Mouse (Mus musculus): Measurements from ENCODE around the gene Nck1.

Gene Nck1

DNA sequence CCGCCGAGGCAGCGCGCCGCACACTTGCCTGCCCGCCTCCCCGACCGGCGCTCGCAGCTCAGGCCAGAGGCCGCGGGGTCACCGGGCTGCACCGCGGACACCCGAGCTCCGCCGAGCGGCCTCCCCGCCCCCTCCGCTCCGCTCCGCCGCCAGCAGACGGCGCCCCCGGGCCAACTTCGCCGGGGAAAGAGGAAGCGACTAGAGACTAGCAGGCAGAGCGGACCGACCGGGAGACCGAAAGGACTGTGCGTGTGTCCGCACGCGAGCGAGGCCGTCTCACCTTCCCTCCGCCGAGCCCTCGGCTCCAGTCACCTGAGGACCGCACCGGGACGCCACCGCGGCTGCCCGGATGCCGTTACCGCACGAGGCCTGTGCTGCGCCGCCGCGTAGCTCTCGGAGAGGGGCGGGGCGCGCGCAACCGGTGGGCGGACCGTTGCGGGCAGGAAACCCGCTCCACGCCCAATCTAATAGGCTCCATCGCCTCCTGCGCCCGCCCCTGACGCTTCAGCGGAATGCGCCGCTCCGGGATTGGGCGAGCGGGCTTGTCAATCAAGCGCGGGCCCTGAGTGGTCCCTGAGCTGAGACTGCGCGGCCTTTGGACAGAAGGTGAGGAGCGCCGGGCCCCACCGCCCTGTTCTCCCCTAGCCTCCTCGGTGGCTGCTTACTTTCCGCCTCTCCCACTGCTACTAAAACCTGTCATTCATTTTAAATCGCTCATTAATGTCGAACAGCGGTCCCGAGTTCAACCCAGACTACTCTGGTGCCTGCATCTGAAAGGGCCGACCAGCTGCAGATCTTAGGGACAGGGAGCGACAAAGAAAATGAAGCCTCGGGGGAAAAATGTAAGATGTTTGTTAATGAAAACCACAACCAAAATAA lies at the start of gene Nck1:
Nck1 (minus strand) TSS at position 420 of the 879 bp plus-strand sequence.
- in situ Hi-C loops (cut with MboI, MseI): no loop called here

DNA sequence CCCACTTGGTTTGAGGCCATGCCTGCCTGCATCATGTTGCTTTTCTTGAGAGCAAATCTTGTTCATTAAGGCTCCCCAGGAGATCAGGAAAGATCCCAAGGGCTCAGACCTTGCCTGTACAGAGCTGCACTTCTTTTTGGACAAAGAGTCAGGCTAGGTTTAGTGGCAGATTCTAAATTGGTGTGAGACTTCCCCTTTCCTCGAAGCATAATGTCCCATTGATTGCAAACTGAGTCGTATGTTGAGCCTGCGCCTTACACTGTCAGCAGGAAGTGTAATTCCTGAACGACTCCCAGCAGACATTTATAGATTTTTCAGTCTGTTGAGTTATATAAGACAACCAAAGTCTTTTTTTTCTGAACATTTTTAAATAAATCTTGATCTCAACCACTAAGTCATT lies 44.5 kb upstream of the Nck1 start:
- in situ Hi-C loops (cut with MboI, MseI): loop anchor here (25.0 kb wide), 1 partner anchor 753 kb away; no protein-coding TSS in a partner anchor

DNA sequence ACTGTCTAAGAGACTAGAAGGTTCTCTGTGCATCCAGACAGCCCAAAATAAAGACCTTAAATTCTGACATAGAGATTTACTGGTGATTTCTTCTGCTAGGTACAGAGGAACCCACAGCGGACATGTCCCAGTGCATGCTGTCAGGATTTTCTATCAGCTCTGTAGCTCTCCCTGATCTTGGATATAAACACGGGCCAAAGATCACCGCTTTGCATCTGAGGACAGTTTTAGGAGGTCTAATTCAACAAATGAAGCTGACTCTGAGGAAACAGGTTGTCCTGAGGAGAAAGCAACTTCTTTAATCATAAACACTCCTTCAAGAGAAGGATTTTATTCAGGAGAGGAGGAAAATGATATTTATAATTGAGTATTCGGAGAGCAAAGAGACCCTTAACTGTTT lies 38.1 kb upstream of the Nck1 start:
- in situ Hi-C loops (cut with MboI, MseI): loop anchor here (25.0 kb wide), 1 partner anchor 747 kb away; no protein-coding TSS in a partner anchor

DNA sequence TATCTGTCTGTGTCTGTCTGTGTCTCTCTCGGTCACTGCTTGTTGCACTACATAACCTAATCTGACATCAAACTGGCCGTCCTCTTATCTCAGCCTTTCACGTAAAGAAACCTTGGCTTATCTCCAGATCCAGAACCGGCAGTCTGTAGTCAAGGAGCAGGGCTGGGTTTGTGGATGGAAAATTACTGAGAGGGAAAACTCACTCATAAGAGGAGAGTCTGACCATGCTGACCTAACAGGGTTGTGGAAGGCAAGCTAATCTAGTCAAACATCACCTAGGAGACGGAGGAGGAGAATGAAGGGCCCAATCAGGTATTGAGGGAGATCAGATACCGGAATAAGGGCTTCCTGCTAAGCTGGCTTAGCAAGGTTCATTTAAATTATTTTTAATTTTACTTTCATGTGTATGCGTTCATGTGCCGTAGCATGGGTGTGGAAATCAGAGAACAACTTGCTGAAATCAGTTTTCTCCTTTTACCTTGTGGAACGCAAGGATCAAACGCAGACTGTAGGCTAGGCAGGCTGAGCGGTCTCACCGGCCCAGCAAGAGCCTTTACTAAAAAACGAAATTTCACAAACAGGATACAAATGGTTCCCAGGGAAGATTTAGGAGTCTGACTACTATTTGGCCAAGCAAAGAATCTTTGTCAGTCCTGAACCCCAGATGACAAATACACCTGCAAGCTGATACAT lies 37.1 kb upstream of the Nck1 start:
- in situ Hi-C loops (cut with MboI, MseI): loop anchor here (25.0 kb wide), 1 partner anchor 746 kb away; no protein-coding TSS in a partner anchor

DNA sequence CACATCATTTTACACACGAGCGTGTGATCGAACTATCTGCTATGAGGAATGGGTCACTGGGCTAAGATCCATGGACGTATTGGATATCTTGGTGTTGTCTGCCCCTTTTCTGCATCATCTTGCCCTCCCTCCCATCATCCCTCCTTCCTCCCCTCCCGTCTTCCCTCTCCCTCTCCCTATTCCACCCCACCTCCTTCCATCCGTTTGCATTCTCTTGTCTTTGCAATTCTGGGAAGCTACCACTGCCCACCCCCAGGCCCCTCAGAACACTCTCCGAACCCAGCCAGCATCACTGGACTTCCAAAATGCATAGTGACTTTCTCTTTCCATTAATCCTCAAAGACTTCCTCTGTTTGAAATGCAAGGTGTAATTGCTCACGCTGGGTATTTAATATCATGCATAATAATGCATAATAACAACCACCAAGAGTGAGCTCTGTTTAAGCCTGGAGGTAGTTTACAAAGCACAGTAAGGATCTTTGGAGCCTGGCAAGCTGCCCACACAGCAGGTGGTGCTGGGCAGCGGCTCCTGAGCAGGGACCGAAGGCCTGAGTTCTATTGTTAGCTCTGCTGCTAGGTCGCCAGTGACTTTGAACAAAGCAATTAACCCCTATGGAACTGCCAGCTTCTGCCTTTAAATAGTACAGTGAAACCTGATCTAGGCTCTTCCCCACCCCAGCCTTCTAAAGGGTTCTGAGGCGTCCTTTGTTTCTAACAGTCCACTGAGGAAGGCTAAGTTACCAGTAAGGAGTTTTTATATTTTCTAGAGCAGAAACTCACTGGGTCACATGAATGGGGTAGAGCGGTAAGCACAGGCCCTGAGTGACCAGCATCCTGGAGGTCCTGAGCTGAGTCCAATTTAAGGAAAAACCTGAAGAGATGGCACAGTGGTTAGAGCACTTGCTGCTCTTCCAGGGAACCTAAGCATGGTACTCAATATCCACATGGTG lies 35.9 kb upstream of the Nck1 start:
- in situ Hi-C loops (cut with MboI, MseI): loop anchor here (25.0 kb wide), 1 partner anchor 745 kb away; no protein-coding TSS in a partner anchor

DNA sequence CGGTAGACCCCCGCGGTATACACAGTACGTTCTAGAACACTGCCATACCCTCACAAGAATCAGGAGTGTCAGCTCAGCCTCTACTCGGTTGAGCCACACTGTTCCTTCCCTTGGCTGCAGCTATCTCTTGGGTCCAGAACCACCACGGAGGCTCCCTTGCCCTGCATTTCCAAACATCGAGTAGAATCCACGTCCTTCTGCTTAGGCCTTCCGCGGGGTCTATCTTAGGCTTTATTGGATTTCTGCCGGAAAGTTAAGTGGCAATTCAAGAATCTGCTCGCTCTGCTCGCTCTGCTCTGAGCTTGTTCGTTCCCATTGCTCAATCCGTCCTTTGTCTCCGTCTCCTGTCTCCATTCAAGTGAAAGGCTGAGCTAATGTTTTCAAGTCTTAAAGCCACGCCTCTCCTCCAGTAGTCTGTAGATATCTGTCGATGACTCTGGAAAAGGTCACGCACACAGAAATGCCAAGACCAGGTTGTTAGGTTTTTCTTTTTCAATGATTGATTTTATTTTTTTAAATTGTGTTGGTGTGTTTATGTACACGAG lies 34.3 kb upstream of the Nck1 start:
- in situ Hi-C loops (cut with MboI, MseI): loop anchor here (25.0 kb wide), 1 partner anchor 743 kb away; no protein-coding TSS in a partner anchor

DNA sequence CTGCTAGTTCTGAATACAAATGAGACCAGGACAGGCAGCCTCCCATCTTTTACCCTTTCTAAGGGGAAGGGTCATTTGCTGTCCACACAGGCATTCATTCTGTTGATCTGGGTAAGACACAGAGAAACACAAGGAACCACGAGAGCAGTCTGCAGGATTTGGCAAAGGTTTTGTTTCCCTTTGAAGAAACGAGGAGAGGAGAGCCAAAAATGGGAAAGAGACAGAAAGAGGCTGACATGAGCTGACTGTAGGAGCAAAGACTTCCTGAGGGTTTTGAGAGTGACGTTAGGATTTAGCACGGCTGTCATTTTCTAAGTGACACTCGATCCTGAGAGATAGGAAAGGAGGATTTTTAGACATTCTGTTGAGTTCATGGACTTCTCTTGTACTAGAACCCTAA lies 28.0 kb upstream of the Nck1 start:
- in situ Hi-C loops (cut with MboI, MseI): no loop called here

DNA sequence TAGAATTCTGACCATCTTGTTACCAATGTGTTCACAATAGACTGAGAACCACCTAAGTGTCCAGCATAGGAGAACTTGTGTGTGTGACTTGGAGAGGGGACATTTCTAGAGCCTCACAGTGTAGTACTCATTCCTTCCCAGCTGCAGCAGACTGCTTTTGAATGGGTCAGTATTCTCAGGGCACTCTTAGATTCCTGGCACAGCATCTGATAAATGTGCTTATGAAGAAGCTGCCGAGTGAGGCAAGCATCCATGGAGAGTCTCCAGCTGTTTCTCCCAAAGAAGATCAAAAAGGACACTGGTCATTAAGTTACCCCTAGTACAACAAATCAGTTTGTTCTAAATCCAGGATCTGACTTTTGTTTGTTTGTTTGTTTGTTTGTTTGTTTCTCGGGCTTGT lies 27.4 kb upstream of the Nck1 start:
- in situ Hi-C loops (cut with MboI, MseI): no loop called here

DNA sequence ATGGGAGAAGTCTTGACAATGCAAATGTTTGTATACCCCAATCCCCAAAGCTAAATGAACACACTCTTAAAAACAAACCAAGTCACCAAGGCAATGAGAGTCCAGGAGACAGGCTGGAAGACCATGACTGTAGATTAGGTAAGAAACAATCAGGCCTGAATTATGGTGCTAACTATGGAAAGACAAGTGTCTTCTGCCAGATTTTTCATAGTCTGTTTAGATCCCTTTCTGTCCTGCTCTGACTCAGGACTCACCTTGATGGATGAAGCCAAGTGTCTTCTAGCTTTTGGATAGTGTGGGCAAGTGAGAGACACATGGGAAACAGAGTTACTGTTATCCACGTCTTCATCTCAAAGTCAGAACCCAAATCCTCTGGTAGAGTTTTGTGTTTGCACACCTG lies 25.6 kb upstream of the Nck1 start:
- in situ Hi-C loops (cut with MboI, MseI): no loop called here

DNA sequence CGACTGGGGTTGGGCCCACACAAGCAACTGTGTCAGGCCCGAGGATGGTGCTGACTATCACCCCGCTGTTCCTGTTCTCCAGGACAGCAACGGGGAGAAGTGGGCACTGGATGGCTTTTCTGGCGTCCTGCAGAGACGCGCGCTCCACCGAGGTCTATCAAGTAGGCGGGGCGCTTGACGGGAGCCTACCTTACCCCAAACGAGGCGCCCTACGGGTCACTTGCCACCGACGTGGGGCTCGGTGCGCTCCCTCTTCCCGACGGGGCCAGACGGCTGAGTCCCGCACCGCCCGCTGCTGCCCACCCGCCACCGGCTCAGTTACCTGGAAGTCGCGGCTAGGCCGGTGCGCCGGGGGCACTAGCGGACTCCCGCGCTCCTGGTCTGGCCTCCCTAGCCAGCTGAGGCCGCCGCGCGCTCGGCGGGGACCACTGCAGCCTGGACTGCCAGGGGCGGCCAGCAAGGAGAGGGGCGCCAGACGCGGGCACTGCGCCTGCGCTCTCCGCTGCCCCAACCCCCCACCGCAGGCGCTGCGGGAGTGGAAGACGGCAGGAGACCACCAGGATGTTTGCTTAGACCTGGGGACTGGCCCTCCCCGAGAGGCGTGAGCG lies 24.8 kb upstream of the Nck1 start, which contains the start of gene Slc35g2:
Slc35g2 (minus strand) TSS at position 465 of the 608 bp plus-strand sequence.
- in situ Hi-C loops (cut with MboI, MseI): no loop called here

DNA sequence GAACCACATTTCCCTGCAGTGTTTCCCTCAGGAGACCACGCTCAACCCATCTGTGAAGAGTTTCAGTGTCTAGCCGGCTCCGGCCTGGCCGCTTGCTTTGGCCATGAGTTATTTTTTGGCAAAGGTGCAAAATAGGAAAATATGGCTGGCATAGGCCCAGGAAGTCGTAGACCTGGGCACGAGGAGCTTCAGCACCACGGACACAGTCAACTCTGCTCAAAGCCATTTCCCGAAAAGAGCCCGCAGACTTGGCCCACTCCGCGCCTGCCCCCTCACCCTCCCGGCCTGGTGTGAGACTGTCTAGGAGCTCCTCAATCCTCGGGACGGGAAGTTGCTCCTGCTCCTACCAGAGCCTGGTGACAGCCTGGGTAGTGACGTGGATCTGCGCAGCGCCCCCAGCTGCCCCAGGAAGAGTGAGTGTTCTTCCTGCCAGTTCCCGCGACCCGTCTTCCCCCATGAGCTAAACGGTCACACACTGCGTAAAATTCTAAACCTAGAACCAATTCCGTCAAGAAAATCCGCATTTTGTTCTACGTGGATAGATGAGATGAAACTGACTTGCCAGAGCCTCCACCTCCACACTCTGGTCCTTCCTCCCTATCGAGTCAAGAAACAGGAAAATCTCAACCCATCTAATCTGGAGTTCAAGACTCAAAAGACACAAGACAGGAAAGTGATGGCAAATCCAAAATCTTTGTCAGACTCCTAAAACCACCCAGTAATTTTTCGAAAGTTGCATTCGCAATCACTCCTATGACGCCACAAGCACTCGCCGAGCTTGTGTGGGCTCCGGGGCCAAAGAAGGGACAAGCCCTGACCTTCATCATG lies 24.1 kb upstream of the Nck1 start:
- in situ Hi-C loops (cut with MboI, MseI): no loop called here

DNA sequence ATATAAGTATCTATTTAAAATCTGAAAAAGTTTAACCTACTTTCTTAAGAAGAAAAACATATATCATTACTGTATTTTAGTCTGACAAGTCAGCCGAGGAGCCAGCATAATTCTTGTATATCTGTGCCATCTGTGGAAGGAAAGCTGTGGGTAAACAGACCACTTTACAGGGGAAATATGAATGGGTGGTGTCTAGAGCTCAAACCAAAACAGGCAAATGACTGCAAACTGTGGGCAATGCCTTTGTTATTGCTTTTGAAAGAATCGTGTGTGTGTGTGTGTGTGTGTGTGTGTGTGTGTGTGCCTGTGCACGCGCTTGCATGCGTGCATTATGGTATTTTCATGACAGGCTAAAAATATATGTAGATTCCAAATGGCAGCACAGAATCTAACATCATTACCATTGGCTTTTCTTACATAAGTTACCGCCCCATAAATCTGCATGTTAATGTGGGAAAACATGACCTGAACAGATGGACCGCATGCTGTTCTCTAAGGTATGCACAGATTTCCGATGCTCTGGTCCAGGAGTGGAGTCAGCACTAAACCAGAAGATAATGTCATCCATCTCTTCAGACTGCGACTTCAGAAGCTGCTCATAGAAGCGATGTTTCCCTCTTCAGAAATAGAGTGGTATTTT lies 14.4 kb upstream of the Nck1 start:
- in situ Hi-C loops (cut with MboI, MseI): no loop called here

DNA sequence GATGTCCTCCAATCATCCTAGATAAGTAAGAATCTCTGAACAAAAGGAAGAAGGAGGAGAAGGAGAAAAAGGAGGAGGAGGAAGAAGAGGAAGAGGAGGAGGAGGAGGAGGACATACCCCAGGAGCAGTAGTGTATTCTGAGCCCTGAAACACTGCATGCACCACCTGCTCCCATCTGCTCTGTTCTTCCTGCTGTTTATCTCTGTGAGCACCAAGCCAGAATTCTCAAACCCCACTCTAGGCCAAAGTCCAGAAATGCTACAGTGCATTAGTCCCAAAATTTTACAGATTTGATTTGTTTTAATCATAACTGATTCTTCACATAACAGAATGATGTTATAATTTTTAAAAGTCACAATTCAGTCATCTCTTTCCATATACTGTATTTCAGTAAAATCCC lies 13.1 kb upstream of the Nck1 start:
- in situ Hi-C loops (cut with MboI, MseI): no loop called here

DNA sequence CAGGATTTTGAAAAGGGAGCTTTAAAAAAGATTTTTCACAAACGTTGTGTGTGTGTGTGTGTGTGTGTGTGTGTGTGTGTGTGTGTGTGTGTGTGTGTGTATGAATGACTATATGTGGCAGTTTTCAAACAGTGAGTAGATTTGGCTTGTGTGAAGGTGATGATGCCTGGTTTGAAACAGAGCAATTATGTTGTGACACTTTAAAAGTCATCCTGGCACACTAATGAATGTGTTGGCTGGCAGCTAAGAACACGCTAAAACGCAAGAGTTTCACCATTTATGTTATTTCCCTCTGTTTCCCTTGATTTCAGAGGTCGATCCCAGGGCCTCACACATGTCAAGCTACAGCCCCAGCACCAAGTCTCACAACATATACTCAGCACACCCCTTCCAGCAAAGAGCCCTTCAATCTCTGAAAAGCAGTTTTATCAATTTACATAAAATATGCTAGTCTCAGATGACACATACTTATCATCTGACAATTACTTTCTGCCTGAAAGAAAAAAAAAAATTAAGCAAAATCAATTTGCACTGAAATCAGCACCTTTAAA lies 12.2 kb upstream of the Nck1 start:
- in situ Hi-C loops (cut with MboI, MseI): no loop called here

DNA sequence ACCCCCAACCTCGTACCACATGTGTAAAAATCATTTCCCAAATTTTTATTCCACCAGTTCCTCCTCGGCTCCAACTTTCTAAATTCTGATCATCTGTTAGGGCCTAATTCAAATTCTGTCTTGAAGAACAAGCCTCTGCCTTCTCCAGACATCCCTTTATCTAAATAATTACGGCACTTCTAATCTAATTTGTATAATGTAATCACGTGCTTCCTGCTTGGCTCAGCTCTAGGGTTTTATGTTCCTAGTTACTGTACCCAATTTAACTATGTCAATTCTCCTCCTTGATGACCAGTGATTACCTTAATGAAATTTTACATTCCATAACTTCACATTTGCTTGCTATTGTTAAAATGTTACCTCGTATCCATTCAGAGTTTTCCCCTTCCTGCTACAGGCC lies 9.8 kb upstream of the Nck1 start:
- in situ Hi-C loops (cut with MboI, MseI): no loop called here

DNA sequence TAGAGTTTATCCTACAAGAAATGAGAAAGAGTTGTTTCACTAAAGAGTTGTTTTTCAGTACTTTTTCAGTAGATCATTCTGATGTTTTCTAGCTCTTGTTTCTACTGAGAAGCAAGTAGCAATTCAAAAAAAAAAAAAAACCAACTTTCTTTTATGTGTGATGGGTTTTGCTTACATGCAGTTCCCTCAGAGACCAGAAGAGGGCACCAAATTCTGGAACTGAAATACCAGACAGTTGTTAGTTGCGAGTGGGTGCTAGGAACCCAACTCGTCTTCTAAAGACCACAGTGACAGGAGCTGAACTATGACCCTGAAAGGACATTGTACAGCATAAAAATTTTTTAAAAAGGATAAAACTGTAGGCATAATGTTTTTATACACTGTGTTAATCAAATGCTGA lies 2.4 kb upstream of the Nck1 start:
- in situ Hi-C loops (cut with MboI, MseI): no loop called here

DNA sequence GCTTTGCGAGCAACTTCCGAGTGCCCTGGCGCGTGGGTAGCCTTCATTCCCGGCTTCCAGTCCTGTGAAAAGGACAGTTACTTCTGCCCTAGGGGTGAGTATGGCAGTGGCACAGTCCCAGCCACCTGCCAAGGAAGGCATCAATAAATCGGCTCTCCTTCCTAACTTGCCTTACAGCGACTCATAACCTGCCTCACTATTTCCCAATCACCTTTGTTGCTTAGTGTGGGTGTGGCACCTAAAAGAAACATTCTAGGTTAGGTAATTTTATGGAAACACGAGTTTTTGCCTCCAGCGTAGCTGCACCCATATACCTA lies 618 bp upstream of the Nck1 start:
- in situ Hi-C loops (cut with MboI, MseI): no loop called here

DNA sequence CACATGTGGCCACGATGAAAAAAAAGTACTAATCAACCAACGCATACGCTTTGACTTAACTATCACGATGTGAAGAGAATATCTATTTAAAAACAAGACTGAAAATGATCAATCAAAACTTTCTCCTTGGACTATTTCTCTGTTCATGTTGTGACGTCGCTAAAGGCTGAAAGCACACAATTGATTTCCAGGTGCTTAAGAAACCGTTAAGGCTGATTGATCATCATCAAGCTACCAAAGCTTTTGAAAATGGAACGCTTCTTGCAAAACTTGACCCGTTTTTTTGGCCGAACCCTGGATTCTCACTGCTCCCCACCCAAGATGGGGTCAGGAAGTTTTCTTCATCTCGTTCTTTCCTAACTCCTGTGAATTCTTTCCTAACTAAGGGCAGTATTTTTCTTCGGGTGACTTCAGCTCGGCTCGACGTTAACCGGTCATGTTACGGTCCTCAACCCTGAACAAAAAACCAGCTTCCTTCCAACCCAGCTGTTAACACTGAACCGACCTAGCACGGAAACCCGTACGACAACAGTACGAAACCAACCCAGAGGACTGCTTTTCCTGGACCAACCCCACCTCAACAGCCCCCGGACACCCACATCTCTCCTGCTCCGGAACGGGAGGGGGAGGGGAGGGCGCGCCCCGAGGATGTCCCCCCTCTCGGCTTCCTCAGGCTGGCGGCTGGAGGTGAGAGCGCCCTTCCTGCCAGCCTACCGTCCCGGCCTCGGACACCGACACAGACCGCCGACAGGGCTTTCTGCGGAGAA lies 803 bp downstream of the Nck1 start:
- in situ Hi-C loops (cut with MboI, MseI): no loop called here

Measured in T-helper 1 cell (primary cell).